In genomic region chr5:92824304-92825009, GRCm38 (mm10) we compare ENCODE assay signal across 18 mouse cellular contexts.
DNase-seq lines count a peak whose midpoint lies in the region; ATAC-seq and TF ChIP-seq lines count a peak whose summit lies in the region.
"Had no signal": no experiment of that assay in that cellular context is flagged by ENCODE, and none has a peak within 500 bp of the region (broad histone marks: within the 10 kb centered on the region; RNA-seq: fewer than 3 reads in every experiment).

No protein-coding gene starts in this region.

- DNase-seq in heart, postnatal 36 days, result no peak
- DNase-seq in lung, postnatal 14 days, result no peak
- peak; percentile 48 for DNase-seq in stomach, postnatal 0 days (ENCODE audit: low spot score)
- no peak for DNase-seq in cerebellum, postnatal 25 days
- DNase-seq in spleen, postnatal 36 days (ENCODE audit: low spot score in 2 of 2), result no peak
- DNase-seq: adrenal gland, postnatal 36 days; cerebellum, adult 8-10 months; forebrain, postnatal 0 days; kidney, postnatal 10 days; thymus, postnatal 25 days had no signal

- H3K9ac ChIP-seq in heart, embryonic 14.5 days (ENCODE audit: low read length), result peak overlapping the region; percentile 42; the same call in 1 of the 2 replicates
- no peak overlapping the region for H3K9ac ChIP-seq in lung, embryonic 15.5 days
- H3K9ac ChIP-seq in intestine, postnatal 0 days (ENCODE audit: low read depth, low read length), result no peak overlapping the region
- no peak overlapping the region for H3K9ac ChIP-seq in stomach, postnatal 0 days (ENCODE audit: low read length)
- H3K9ac ChIP-seq: embryonic facial prominence, embryonic 13.5 days; forebrain, postnatal 0 days; limb, embryonic 12.5 days; liver, embryonic 14.5 days had no signal

- no peaks in the 10 kb centered on the region for H3K9me3 ChIP-seq in heart, embryonic 14.5 days (ENCODE audit: control insufficient read depth, low read length)
- H3K9me3 ChIP-seq in lung, embryonic 15.5 days, result no peaks in the 10 kb centered on the region
- H3K9me3 ChIP-seq in intestine, postnatal 0 days (ENCODE audit: control insufficient read depth), result no peaks in the 10 kb centered on the region
- no peaks in the 10 kb centered on the region for H3K9me3 ChIP-seq in stomach, postnatal 0 days (ENCODE audit: control insufficient read depth, low read length)
- H3K9me3 ChIP-seq: embryonic facial prominence, embryonic 13.5 days; limb, embryonic 12.5 days had no signal

- H3K4me2 ChIP-seq in heart, embryonic 14.5 days (ENCODE audit: low read length), result peak overlapping the region; percentile 27
- no peak overlapping the region for H3K4me2 ChIP-seq in lung, embryonic 15.5 days
- 0 out of 2 replicates have a peak overlapping the region, but pooled peaks have one; percentile 2 for H3K4me2 ChIP-seq in intestine, postnatal 0 days (replicated peaks; ENCODE audit: low read depth)
- H3K4me2 ChIP-seq in stomach, postnatal 0 days (replicated peaks; ENCODE audit: low read depth), result no peak overlapping the region
- H3K4me2 ChIP-seq: embryonic facial prominence, embryonic 13.5 days; limb, embryonic 12.5 days had no signal

- intact Hi-C loops in heart, postnatal 36 days (cut with DNase I), result loop anchor here (5.0 kb wide), 1 partner anchor 142 kb away; the partner anchor contains the start of gene Shroom3

- H3K4me1 ChIP-seq in heart, embryonic 14.5 days (ENCODE audit: control insufficient read depth in 2 of 2, insufficient read depth in 2 of 2, low read length in 2 of 2), result peaks cover 27 to 50% of the 10 kb centered on the region in 2 experiments
- H3K4me1 ChIP-seq in lung, embryonic 15.5 days, result peaks cover 11% of the 10 kb centered on the region
- peaks cover 10% of the 10 kb centered on the region; the same call in 1 of the 2 replicates for H3K4me1 ChIP-seq in intestine, postnatal 0 days (replicated peaks; ENCODE audit: control insufficient read depth, insufficient read depth, low read length)
- H3K4me1 ChIP-seq in stomach, postnatal 0 days (replicated peaks; ENCODE audit: control insufficient read depth, insufficient read depth), result no peaks in the 10 kb centered on the region
- H3K4me1 ChIP-seq: embryonic facial prominence, embryonic 13.5 days had no signal

- 24% methylated on average over 10 of the region's 10 CpGs for WGBS in heart, embryonic 14.5 days
- 61% methylated on average over 10 of the region's 10 CpGs for WGBS in lung, embryonic 15.5 days
- 44% methylated on average over 10 of the region's 10 CpGs for WGBS in intestine, postnatal 0 days
- WGBS in stomach, postnatal 0 days, result 59% methylated on average over 10 of the region's 10 CpGs

- no peaks in the 10 kb centered on the region for H3K27me3 ChIP-seq in heart, embryonic 14.5 days (ENCODE audit: control insufficient read depth, insufficient read depth, low read length)
- no peaks in the 10 kb centered on the region for H3K27me3 ChIP-seq in lung, embryonic 15.5 days
- no peaks in the 10 kb centered on the region for H3K27me3 ChIP-seq in intestine, postnatal 0 days (replicated peaks; ENCODE audit: control insufficient read depth, insufficient read depth, low read length)
- H3K27me3 ChIP-seq in stomach, postnatal 0 days (ENCODE audit: control insufficient read depth, insufficient read depth, low read length), result no peaks in the 10 kb centered on the region
- H3K27me3 ChIP-seq: embryonic facial prominence, embryonic 13.5 days; limb, embryonic 12.5 days had no signal

- H3K36me3 ChIP-seq in heart, embryonic 14.5 days (ENCODE audit: control insufficient read depth, insufficient read depth, low read length), result 0 out of 2 replicates have a peak, but pooled peaks cover 4% of the 10 kb centered on the region
- no peaks in the 10 kb centered on the region for H3K36me3 ChIP-seq in lung, embryonic 15.5 days
- H3K36me3 ChIP-seq in intestine, postnatal 0 days (ENCODE audit: control insufficient read depth, insufficient read depth), result no peaks in the 10 kb centered on the region
- no peaks in the 10 kb centered on the region for H3K36me3 ChIP-seq in stomach, postnatal 0 days (ENCODE audit: control insufficient read depth, insufficient read depth, low read length)
- H3K36me3 ChIP-seq: embryonic facial prominence, embryonic 13.5 days; limb, embryonic 12.5 days had no signal

- H3K27ac ChIP-seq in heart, embryonic 14.5 days (replicated peaks in 1 of 2; ENCODE audit: control insufficient read depth in 1 of 2, insufficient read depth in 1 of 2, low read depth in 2 of 2, low read length in 2 of 2), result peak overlapping the region; percentile 83 to 88
- peak overlapping the region; percentile 65 for H3K27ac ChIP-seq in lung, embryonic 15.5 days
- H3K27ac ChIP-seq in intestine, postnatal 0 days (ENCODE audit: low read depth, low read length), result peak overlapping the region; percentile 58
- H3K27ac ChIP-seq in stomach, postnatal 0 days (replicated peaks), result 0 out of 2 replicates have a peak overlapping the region, but pooled peaks have one; percentile 24
- H3K27ac ChIP-seq: embryonic facial prominence, embryonic 13.5 days; left cerebral cortex, adult 2 months; limb, embryonic 12.5 days; liver, embryonic 14.5 days had no signal

- TF ChIP-seq CTCF in intestine, postnatal 0 days (IDR thresholded peaks at IDR 0.05; ENCODE audit: low read depth), result peak; percentile 55
- peak; percentile 35 for TF ChIP-seq CTCF in stomach, postnatal 0 days (IDR thresholded peaks at IDR 0.05; ENCODE audit: low read depth)

- TF ChIP-seq EP300 in stomach, postnatal 0 days (optimal IDR thresholded peaks at IDR 0.05), result no peak

- peak; percentile 41; the same call in 1 of the 2 replicates for ATAC-seq in heart, embryonic 14.5 days (ENCODE audit: insufficient number of reproducible peaks, insufficient read depth, low FRiP score, low read depth)
- ATAC-seq in lung, embryonic 15.5 days (ENCODE audit: borderline replicate concordance, extremely low read depth, low FRiP score, low TSS enrichment), result peak; percentile 55; the same call in 1 of the 2 replicates
- ATAC-seq in intestine, postnatal 0 days, result peak; percentile 78
- ATAC-seq in stomach, postnatal 0 days (ENCODE audit: low FRiP score, low TSS enrichment), result peak; percentile 79
- ATAC-seq: forebrain, postnatal 0 days; midbrain, embryonic 16.5 days had no signal

- H3K4me3 ChIP-seq in heart, embryonic 14.5 days (ENCODE audit: control insufficient read depth in 1 of 2, insufficient read depth in 1 of 2, low read depth in 1 of 2, low read length in 2 of 2), result no peak overlapping the region
- H3K4me3 ChIP-seq in lung, embryonic 15.5 days, result no peak overlapping the region
- H3K4me3 ChIP-seq in intestine, postnatal 0 days (ENCODE audit: low read depth, low read length), result no peak overlapping the region
- H3K4me3 ChIP-seq in stomach, postnatal 0 days (ENCODE audit: low read depth, low read length), result no peak overlapping the region
- H3K4me3 ChIP-seq: embryonic facial prominence, embryonic 13.5 days; left cerebral cortex, adult 2 months; limb, embryonic 12.5 days had no signal

Comparison
In these comparisons a context has a peak if more than half of its experiments do, and no peak if none do; other contexts are left out.
1. H3K27ac ChIP-seq: peak in every context shown above with its lines; median percentile 86 in heart, embryonic 14.5 days; 65 in lung, embryonic 15.5 days; 58 in intestine, postnatal 0 days; 24 in stomach, postnatal 0 days.
2. H3K4me2 ChIP-seq: peak in heart, embryonic 14.5 days (single experiment) and intestine, postnatal 0 days (single experiment); none in lung, embryonic 15.5 days (single experiment) and stomach, postnatal 0 days (single experiment).
3. Peak in every context shown above with its lines, with median percentiles within 50 percentile points of each other: ATAC-seq.